Mouse (Mus musculus): Measurements from ENCODE around the gene Slc6a12.

- no peak for TF ChIP-seq POLR2A (IDR thresholded peaks at IDR 0.05; ENCODE audit: control insufficient read depth, extremely low read depth, insufficient read depth, low read length, poor library complexity)
- no peak for TF ChIP-seq CTCF (IDR thresholded peaks at IDR 0.05; ENCODE audit: borderline replicate concordance, control insufficient read depth, extremely low read depth, insufficient read depth, low read length, poor library complexity)
Measured at GRCm38 (mm10) chr6:121380576-121380975, 37.7 kb downstream of the Slc6a12 start.

Data from thymus, adult 2 months (tissue).